Mouse (Mus musculus): ENCODE measurements around the gene Crym. TPM values are rescaled to one million over a fixed set of nuclear protein-coding genes. Genes with fewer than 3 reads are reported as not detected.

The Crym gene
- polyA plus RNA-seq, 1 experiment from 2014 or later, result 5.5 TPM

- no peaks in the 10 kb centered on the region for H3K9me3 ChIP-seq
- H3K27ac ChIP-seq, result no peak overlapping the region
- no peaks in the 10 kb centered on the region for H3K36me3 ChIP-seq
- WGBS, result 91% methylated on average over 4 of the region's 4 CpGs
- no peaks in the 10 kb centered on the region for H3K4me1 ChIP-seq
- H3K4me3 ChIP-seq, result no peak overlapping the region
- no peak for DNase-seq (ENCODE audit: low spot score)
- H3K27me3 ChIP-seq (ENCODE audit: insufficient read depth, poor library complexity, severe bottlenecking), result no peaks in the 10 kb centered on the region
Observed at GRCm38 (mm10) chr7:120181401-120182230, 20.3 kb downstream of the Crym start.

DNA sequence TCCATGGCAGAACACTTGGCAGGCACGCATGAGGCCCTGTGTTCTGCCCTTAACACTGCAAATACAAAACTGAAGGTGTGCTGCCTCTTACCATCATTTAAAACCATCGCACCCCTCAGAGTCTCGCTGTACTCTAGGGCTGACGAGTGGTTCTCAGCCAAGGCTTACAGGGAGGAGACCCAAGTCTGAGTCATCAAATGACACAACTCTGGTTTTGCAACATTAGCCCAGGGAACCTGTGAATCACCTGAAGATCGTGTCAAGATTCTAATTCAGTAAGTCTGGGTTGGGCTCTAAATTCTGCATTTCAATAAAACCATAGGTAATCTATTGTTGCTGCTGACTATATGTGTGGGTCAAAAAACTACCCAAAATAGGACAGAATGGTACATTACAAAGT lies 21.4 kb downstream of the Crym start:
- H3K4me3 ChIP-seq, result no peak overlapping the region
- no peaks in the 10 kb centered on the region for H3K27me3 ChIP-seq (ENCODE audit: insufficient read depth, poor library complexity, severe bottlenecking)
- DNase-seq (ENCODE audit: low spot score), result no peak
- no peaks in the 10 kb centered on the region for H3K4me1 ChIP-seq
- no peak overlapping the region for H3K27ac ChIP-seq
- no peaks in the 10 kb centered on the region for H3K36me3 ChIP-seq
- no peaks in the 10 kb centered on the region for H3K9me3 ChIP-seq
- 75% methylated on average over 5 of the region's 5 CpGs for WGBS

DNA sequence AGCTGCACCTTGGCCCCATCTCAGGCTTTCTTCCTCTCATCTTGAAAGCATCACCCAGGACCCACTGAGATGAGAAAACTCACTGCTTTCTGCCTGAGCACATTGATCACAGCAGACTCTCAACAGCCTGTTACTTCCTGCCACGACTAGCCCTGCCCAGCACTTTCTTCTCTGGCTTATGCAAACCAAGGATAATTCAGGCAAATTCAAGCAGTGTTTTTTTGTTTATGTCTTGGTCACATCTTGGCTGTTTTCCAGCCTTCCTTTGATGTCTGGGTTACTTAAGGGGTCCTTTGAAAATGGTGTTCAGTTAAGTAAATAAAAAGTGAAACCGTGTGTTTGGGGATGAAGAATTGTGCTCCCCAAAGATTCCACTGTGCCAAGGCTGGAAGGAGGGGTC lies 23.0 kb downstream of the Crym start:
- no peak for DNase-seq (ENCODE audit: low spot score)
- WGBS, result 35% methylated on average over 2 of the region's 2 CpGs
- Histone ChIP-seq H3K27me3 (ENCODE audit: insufficient read depth, poor library complexity, severe bottlenecking) (no peaks in the 10 kb centered on the region), H3K36me3 (no peaks in the 10 kb centered on the region), H3K4me3 (no peak overlapping the region), H3K27ac (no peak overlapping the region), H3K4me1 (no peaks in the 10 kb centered on the region), H3K9me3 (no peaks in the 10 kb centered on the region)

- no peaks in the 10 kb centered on the region for H3K27me3 ChIP-seq (ENCODE audit: insufficient read depth, poor library complexity, severe bottlenecking)
- DNase-seq (ENCODE audit: low spot score), result no peak
- no peaks in the 10 kb centered on the region for H3K36me3 ChIP-seq
- WGBS, result 83% methylated on average over 3 of the region's 3 CpGs
- H3K4me1 ChIP-seq, result no peaks in the 10 kb centered on the region
- no peaks in the 10 kb centered on the region for H3K9me3 ChIP-seq
- no peak overlapping the region for H3K27ac ChIP-seq
- H3K4me3 ChIP-seq, result no peak overlapping the region
Observed at GRCm38 (mm10) chr7:120177611-120178010, 24.3 kb downstream of the Crym start.

DNA sequence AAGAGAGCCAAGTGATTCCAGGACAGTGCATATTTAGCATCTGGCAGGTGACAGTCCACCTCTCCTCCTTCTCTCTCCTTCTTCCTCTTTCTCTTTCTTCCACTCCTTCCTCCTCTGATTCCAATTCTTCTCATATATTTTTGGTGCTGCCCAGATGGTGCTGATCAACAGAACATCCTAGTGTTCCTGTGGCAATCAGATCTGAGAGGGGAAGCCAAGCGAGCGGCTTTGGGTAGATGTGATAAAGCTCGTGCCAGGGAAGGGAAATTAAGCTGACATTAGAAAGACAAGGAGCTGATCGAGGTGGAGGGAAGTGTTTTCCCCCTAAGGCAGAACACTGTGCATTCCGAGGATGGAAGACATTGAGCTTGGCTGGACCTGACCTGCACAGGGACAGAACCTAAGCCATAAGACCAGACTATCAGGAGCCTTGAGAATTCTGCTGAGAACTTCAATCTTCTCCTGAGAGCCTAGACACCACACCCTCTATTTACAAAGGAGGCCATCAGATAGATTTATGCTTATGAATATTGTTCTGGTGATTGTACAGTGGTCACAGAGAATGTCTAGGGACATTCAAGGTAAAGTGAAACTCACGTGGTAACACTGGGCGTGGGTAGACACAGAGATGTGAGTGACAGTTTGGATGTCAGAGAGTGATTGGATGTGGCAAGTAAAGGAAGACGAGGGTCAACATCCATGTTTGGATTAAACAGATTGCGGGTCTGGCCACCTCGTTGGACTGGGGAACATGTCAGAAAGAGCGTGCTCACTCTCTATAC lies 27.0 kb downstream of the Crym start:
- no peak overlapping the region for H3K4me3 ChIP-seq

DNA sequence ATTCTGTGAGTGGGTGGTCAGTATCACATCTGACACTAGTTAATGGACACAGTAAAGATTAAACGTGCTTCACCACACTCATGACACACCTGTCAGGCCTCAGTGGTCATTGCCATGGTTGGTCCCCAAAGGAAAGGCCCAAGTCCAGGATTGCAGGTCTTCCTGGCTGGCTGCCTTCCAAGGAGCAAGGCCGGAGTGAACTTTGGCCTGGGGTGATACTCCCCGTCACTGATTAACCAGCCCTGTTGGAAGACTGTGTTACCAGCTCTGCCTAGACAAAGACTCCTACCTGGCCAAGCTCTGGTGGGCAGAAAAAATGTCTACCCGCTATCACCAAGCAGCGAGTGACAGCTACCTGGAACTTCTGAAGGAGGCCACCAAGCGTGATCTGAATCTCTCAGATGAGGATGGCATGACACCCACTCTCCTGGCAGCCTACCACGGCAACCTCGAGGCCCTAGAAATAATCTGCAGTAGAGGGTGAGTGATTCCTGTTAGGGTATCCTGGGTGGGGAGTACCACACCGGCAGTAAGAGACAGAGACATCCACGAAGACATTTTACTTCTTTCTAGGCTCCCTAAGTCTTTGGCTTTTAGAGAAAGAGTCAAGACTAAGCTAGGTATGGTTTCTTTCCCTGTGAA lies 28.2 kb downstream of the Crym start, which contains the start of gene Anks4b:
Gene Anks4b, plus strand, starts transcription at position 256 of the 642 bp plus-strand sequence.
- Histone ChIP-seq H3K36me3 (no peaks in the 10 kb centered on the region), H3K4me1 (no peaks in the 10 kb centered on the region), H3K27me3 (ENCODE audit: insufficient read depth, poor library complexity, severe bottlenecking) (no peaks in the 10 kb centered on the region), H3K27ac (no peak within 1 kb of the TSS), H3K4me3 (no peak within 1 kb of the TSS), H3K9me3 (no peaks in the 10 kb centered on the region)
- 81% methylated on average over 10 of the region's 10 CpGs for WGBS
- DNase-seq (ENCODE audit: low spot score), result no peak

More for the DNA sequence above, 27.0 kb downstream of the Crym start:
- no peak overlapping the region for H3K27ac ChIP-seq
- H3K9me3 ChIP-seq, result no peaks in the 10 kb centered on the region
- DNase-seq (ENCODE audit: low spot score), result no peak
- H3K36me3 ChIP-seq, result no peaks in the 10 kb centered on the region
- no peaks in the 10 kb centered on the region for H3K27me3 ChIP-seq (ENCODE audit: insufficient read depth, poor library complexity, severe bottlenecking)
- WGBS, result 79% methylated on average over 11 of the region's 11 CpGs
- H3K4me1 ChIP-seq, result no peaks in the 10 kb centered on the region

GRCm38 (mm10) chr7:120172188-120172700 lies 29.7 kb downstream of the Crym start:
- Histone ChIP-seq H3K9me3 (no peaks in the 10 kb centered on the region), H3K4me1 (no peaks in the 10 kb centered on the region), H3K27ac (no peak overlapping the region), H3K27me3 (ENCODE audit: insufficient read depth, poor library complexity, severe bottlenecking) (no peaks in the 10 kb centered on the region), H3K4me3 (no peak overlapping the region), H3K36me3 (no peaks in the 10 kb centered on the region)
- no peak for DNase-seq (ENCODE audit: low spot score)
- WGBS, result 80% methylated on average over 1 of the region's 1 CpGs

- no peak overlapping the region for H3K27ac ChIP-seq
- 89% methylated on average over 11 of the region's 11 CpGs for WGBS
- DNase-seq (ENCODE audit: low spot score), result no peak
Observed at GRCm38 (mm10) chr7:120163581-120164251, 38.2 kb downstream of the Crym start.

DNA sequence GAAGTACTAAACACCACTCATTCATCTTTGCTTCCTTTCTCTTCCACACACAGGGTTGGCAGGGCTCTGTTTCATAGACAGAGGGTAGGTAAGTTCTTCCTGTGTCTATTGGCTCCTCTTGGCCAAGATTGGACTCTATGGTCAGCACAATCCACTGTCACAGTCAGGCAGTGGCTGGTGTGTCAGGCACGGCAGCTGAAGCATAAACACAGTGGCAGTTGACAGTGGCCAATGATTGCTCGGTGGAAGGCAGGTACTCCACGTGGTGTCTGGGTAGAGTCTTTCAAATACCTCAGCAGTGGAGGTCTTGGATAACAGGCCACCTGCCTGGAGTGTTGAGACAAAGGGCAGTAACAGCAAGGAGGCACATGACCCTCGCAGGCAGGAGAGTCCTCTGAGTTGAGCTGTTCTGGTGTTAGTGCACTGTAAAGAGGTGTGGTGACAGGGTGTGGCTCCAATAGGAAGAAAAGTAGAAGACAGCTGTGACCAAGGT lies 43.7 kb downstream of the Crym start:
- H3K36me3 ChIP-seq, result no peaks in the 10 kb centered on the region
- no peaks in the 10 kb centered on the region for H3K27me3 ChIP-seq (ENCODE audit: insufficient read depth, poor library complexity, severe bottlenecking)
- H3K9me3 ChIP-seq, result no peaks in the 10 kb centered on the region
- no peak overlapping the region for H3K27ac ChIP-seq
- DNase-seq (ENCODE audit: low spot score), result no peak
- no peaks in the 10 kb centered on the region for H3K4me1 ChIP-seq
- 42% methylated on average over 4 of the region's 4 CpGs for WGBS
- no peak overlapping the region for H3K4me3 ChIP-seq

More at GRCm38 (mm10) chr7:120163581-120164251, 38.2 kb downstream of the Crym start:
- Histone ChIP-seq H3K9me3 (no peaks in the 10 kb centered on the region), H3K4me3 (no peak overlapping the region), H3K27me3 (ENCODE audit: insufficient read depth, poor library complexity, severe bottlenecking) (no peaks in the 10 kb centered on the region), H3K36me3 (no peaks in the 10 kb centered on the region), H3K4me1 (no peaks in the 10 kb centered on the region)

- H3K4me3 ChIP-seq, result no peak overlapping the region
- no peaks in the 10 kb centered on the region for H3K4me1 ChIP-seq
- H3K27me3 ChIP-seq (ENCODE audit: insufficient read depth, poor library complexity, severe bottlenecking), result no peaks in the 10 kb centered on the region
- 48% methylated on average over 5 of the region's 5 CpGs for WGBS
- no peaks in the 10 kb centered on the region for H3K9me3 ChIP-seq
- DNase-seq (ENCODE audit: low spot score), result no peak
- no peak overlapping the region for H3K27ac ChIP-seq
- H3K36me3 ChIP-seq, result no peaks in the 10 kb centered on the region
Observed at GRCm38 (mm10) chr7:120157575-120158061, 44.3 kb downstream of the Crym start.

GRCm38 (mm10) chr7:120156841-120157409 lies 45.0 kb downstream of the Crym start:
- WGBS, result 54% methylated on average over 2 of the region's 2 CpGs
- H3K4me1 ChIP-seq, result no peaks in the 10 kb centered on the region
- H3K36me3 ChIP-seq, result no peaks in the 10 kb centered on the region
- no peak overlapping the region for H3K27ac ChIP-seq
- no peaks in the 10 kb centered on the region for H3K27me3 ChIP-seq (ENCODE audit: insufficient read depth, poor library complexity, severe bottlenecking)
- H3K4me3 ChIP-seq, result no peak overlapping the region
- no peak for DNase-seq (ENCODE audit: low spot score)
- H3K9me3 ChIP-seq, result no peaks in the 10 kb centered on the region

DNA sequence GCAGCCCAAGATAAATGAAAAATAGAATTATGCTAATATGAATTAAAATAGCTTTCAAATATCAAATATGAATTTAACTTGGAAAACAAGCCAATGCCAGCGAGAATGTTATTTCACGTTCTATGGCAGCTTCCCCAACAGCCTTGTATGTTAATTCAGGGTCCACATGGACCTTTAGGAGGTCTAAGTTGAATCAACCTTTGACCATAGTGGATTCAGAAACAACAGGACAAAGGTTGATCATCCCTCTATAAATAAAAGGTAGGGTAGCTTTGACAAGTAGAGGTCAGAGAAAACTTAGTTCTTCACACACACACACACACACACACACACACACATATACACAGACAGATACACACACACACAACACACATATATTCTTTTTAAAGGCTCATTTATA lies 51.0 kb downstream of the Crym start:
- Histone ChIP-seq H3K4me3 (no peak overlapping the region), H3K4me1 (no peaks in the 10 kb centered on the region), H3K27ac (no peak overlapping the region), H3K36me3 (no peaks in the 10 kb centered on the region), H3K27me3 (ENCODE audit: insufficient read depth, poor library complexity, severe bottlenecking) (no peaks in the 10 kb centered on the region), H3K9me3 (no peaks in the 10 kb centered on the region)
- DNase-seq (ENCODE audit: low spot score), result no peak
- 72% methylated on average over 2 of the region's 2 CpGs for WGBS
